Mouse (Mus musculus) hindbrain, postnatal 0 days (tissue): ENCODE measurements around the gene Apba2. TPM values are rescaled to one million over a fixed set of nuclear protein-coding genes. Genes with fewer than 3 reads are reported as not detected.
A peak's percentile ranks its signal among the peaks of the same experiment; 100 is the strongest.

Experiments
- ATAC-seq: fragments of 200-750 bp; cut with Nextera tagmentation; 2 replicates; pipeline ENCODE4 v1.8.0; 2017; ENCODE audit warnings: mild to moderate bottlenecking, moderate TSS enrichment, moderate library complexity
- DNase-seq: peaks from one replicate; pipeline ENCODE4 v3.0.0-alpha.2; 2015; ENCODE audit warnings: low spot score
- H3K27ac ChIP-seq: fragments of 300-500 bp; sonication (generic); 2 replicates; pipeline ENCODE4 v1.5.1; 2014; ENCODE audit warnings: mild to moderate bottlenecking
- H3K27me3 ChIP-seq: fragments of 300-500 bp; sonication (generic); 2 replicates; pipeline ENCODE4 v1.6.1; 2014; ENCODE audit warnings: low read length, mixed read lengths; ENCODE audit not compliant: insufficient read depth
- H3K36me3 ChIP-seq: fragments of 300-500 bp; sonication (generic); 2 replicates; pipeline ENCODE4 v1.6.1; 2014; ENCODE audit warnings: low read length, mixed read lengths; ENCODE audit not compliant: insufficient read depth
- H3K4me1 ChIP-seq: fragments of 300-500 bp; sonication (generic); 2 replicates; pipeline ENCODE4 v1.6.1; 2014; ENCODE audit warnings: antibody characterized with exemption, low read length, mixed read lengths; ENCODE audit not compliant: insufficient read depth
- H3K4me2 ChIP-seq: fragments of 300-500 bp; sonication (generic); 2 replicates; pipeline ENCODE4 v1.6.1; 2014; ENCODE audit warnings: low read depth, mild to moderate bottlenecking, low read length, moderate library complexity, mixed read lengths
- H3K4me3 ChIP-seq: fragments of 300-500 bp; sonication (generic); 2 replicates; pipeline ENCODE4 v1.5.1; 2014; ENCODE audit warnings: low read length
- H3K9ac ChIP-seq: fragments of 300-500 bp; sonication (generic); replicated peaks from 2 replicates; pipeline ENCODE4 v1.6.1; 2014; ENCODE audit warnings: mild to moderate bottlenecking, low read length, moderate library complexity, mixed read lengths
- H3K9me3 ChIP-seq: fragments of 300-500 bp; sonication (generic); 2 replicates; pipeline ENCODE4 v1.6.1; 2016; ENCODE audit warnings: low read length, mixed read lengths
- CTCF ChIP-seq: IDR thresholded peaks from 2 replicates; pipeline ENCODE4 v1.5.1; 2016; ENCODE audit warnings: antibody characterized with exemption, control low read depth, low read depth
- WGBS: fragments of 180-500 bp; shearing (Covaris S2); extraction: QIAGEN DNeasy Blood & Tissue Kit; methylation state at CpG from one replicate; pipeline ENCODE4 v1.1.7; 2014; 5-methylcytosine and 5-hydroxymethylcytosine counted together
- polyA plus RNA-seq: library from polyadenylated mRNA; unstranded; fragments of >200 nt; fragmentation: Nextera tagmentation; extraction: Ambion mirVana; gene quantifications from 2 replicates; pipeline ENCODE4 v1.2.1, GENCODE M21; 2015
- total RNA-seq: library from RNA; depleted of rRNA; stranded (reverse); fragments of >200 nt; gene quantifications from 2 replicates; pipeline ENCODE4 v1.2.3, GENCODE M21; 2014

The Apba2 gene
- total and polyA plus RNA-seq, 2 experiments from 2014 or later = 180 to 474 TPM

- ATAC-seq (no peak), DNase-seq (no peak)
- 70% methylated on average over 9 of the region's 9 CpGs for WGBS
- no peaks in the 10 kb centered on the region for H3K4me1 ChIP-seq
- no peak for TF ChIP-seq CTCF
- H3K27ac ChIP-seq = no peak overlapping the region
- H3K27me3 ChIP-seq = no peaks in the 10 kb centered on the region
- H3K4me3 ChIP-seq = no peak overlapping the region
- no peaks in the 10 kb centered on the region for H3K9me3 ChIP-seq
- no peaks in the 10 kb centered on the region for H3K36me3 ChIP-seq
- no peak overlapping the region for H3K4me2 ChIP-seq
- no peak overlapping the region for H3K9ac ChIP-seq
These were observed 95.1 kb downstream of the Apba2 start for GRCm38 (mm10) chr7:64596652-64597051.

DNA sequence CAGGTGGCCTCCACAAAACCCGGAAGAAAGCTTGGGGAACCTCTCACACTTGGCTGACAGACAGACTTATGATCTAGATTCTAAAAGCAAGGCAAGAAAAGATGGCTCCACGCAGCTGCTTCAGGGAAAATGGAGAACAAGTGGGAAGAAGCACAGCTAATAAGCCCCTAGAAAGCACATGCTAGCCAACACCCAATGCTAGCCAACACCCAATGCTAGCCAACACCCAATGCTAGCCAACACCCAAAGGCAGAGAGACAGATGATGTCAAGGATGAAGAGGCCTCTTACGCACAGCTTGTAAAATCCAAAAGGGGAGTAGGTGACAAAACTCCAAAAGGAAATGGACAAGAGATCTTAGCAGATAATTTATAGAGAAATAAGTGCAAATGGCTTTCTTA lies 108.4 kb downstream of the Apba2 start:
- Histone ChIP-seq H3K27ac (no peak overlapping the region), H3K9ac (no peak overlapping the region), H3K4me1 (no peaks in the 10 kb centered on the region), H3K36me3 (no peaks in the 10 kb centered on the region), H3K4me3 (no peak overlapping the region), H3K4me2 (no peak overlapping the region), H3K27me3 (no peaks in the 10 kb centered on the region), H3K9me3 (no peaks in the 10 kb centered on the region)
- no peak for TF ChIP-seq CTCF
- WGBS = 93% methylated on average over 3 of the region's 3 CpGs
- no peak for DNase-seq
- no peak for ATAC-seq

- 72% methylated on average over 4 of the region's 4 CpGs for WGBS
- H3K9me3 ChIP-seq = no peaks in the 10 kb centered on the region
- no peaks in the 10 kb centered on the region for H3K36me3 ChIP-seq
- no peak overlapping the region for H3K4me2 ChIP-seq
- ATAC-seq (no peak), DNase-seq (no peak)
- 0 out of 2 replicates have a peak, but pooled peaks have one; percentile 21 for TF ChIP-seq CTCF
- no peak overlapping the region for H3K4me3 ChIP-seq
- H3K27ac ChIP-seq = no peak overlapping the region
- no peak overlapping the region for H3K9ac ChIP-seq
- no peaks in the 10 kb centered on the region for H3K27me3 ChIP-seq
- H3K4me1 ChIP-seq = no peaks in the 10 kb centered on the region
These were observed 109.4 kb downstream of the Apba2 start for GRCm38 (mm10) chr7:64610875-64611274.

DNA sequence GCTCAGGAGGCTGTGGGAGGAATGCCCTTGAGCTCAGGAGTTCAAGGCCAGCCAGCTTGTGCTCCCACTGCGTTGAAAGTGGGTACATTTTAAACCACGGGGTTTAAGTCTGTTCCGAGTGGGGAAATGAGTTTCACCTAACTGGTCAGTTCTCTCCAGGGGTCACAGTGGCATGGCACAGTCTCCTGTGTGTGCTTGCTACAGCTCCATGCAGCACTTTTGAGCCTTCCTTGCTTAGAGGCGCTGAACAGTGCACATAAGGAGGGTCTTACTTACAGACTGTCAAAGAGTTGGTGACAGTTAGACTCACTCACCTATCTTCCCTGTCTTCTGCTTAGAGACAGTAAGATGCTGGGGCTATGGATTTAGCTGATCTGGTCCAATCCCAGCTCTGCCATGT lies 117.8 kb downstream of the Apba2 start:
- WGBS = 88% methylated on average over 4 of the region's 4 CpGs
- ATAC-seq (no peak), DNase-seq (no peak)
- Histone ChIP-seq H3K27ac (no peak overlapping the region), H3K4me1 (peaks cover 8% of the 10 kb centered on the region; the same call in 1 of the 2 replicates), H3K9ac (no peak overlapping the region), H3K36me3 (no peaks in the 10 kb centered on the region), H3K4me3 (no peak overlapping the region), H3K9me3 (no peaks in the 10 kb centered on the region), H3K27me3 (no peaks in the 10 kb centered on the region), H3K4me2 (no peak overlapping the region)
- TF ChIP-seq CTCF = no peak

GRCm38 (mm10) chr7:64626494-64626893 lies 125.0 kb downstream of the Apba2 start:
- 0 out of 2 replicates have a peak overlapping the region, but pooled peaks have one; percentile 15 for H3K27ac ChIP-seq
- no peak for ATAC-seq
- H3K4me1 ChIP-seq = peaks cover 29% of the 10 kb centered on the region

DNA sequence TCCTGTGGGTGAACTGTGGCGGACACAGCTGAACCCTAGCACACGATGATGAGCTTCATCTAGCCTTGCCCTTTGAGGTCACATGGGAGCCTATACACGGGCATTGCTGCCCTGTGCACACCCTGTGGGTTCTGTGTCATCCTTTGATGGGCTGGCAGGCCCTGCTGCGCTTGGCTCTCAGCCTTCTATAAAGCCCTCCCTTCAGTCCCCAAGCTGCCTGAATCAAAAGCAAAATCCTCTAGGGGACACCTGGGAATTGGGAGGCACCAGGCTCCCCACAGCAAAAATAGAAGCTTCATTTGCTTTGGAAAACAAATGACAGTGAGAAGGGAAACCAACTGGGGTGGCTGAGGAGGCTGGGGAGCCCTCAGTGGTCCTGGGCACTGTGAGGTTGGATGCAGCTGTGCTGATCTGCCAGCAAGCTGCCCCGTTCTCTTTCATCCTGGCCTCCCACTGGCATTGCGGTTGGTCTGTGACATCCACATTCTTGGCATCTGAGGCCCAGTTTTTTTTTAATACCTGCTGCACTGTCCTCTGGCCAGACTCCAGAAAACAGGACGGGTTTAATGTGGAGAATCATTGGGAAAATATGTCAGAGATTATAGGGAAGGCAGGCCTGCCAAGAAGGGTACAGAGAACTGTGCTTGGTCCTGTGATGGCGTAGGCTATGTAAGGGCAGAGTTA lies 126.6 kb downstream of the Apba2 start:
- Histone ChIP-seq H3K27me3 (no peaks in the 10 kb centered on the region), H3K27ac (no peak overlapping the region; the same call in 1 of the 2 replicates), H3K9ac (no peak overlapping the region), H3K36me3 (no peaks in the 10 kb centered on the region), H3K4me2 (no peak overlapping the region), H3K4me3 (no peak overlapping the region), H3K4me1 (peaks cover 38% of the 10 kb centered on the region), H3K9me3 (no peaks in the 10 kb centered on the region)
- DNase-seq (peak; percentile 66), ATAC-seq (0 out of 2 replicates have a peak, but pooled peaks have one; percentile 44)
- TF ChIP-seq CTCF = no peak
- 25% methylated on average over 8 of the region's 8 CpGs for WGBS

More at GRCm38 (mm10) chr7:64626494-64626893, 125.0 kb downstream of the Apba2 start:
- TF ChIP-seq CTCF = no peak
- H3K27me3 ChIP-seq = no peaks in the 10 kb centered on the region
- H3K36me3 ChIP-seq = no peaks in the 10 kb centered on the region
- no peaks in the 10 kb centered on the region for H3K9me3 ChIP-seq
- no peak overlapping the region for H3K4me2 ChIP-seq
- no peak overlapping the region for H3K4me3 ChIP-seq
- H3K9ac ChIP-seq = no peak overlapping the region
- DNase-seq = peak; percentile 44
- WGBS = 40% methylated on average over 8 of the region's 8 CpGs

- WGBS = 81% methylated on average over 6 of the region's 6 CpGs
- H3K4me3 ChIP-seq = no peak overlapping the region
- H3K4me1 ChIP-seq = peaks cover 38% of the 10 kb centered on the region
- DNase-seq (no peak), ATAC-seq (no peak)
- no peak overlapping the region for H3K9ac ChIP-seq
- H3K9me3 ChIP-seq = no peaks in the 10 kb centered on the region
- H3K36me3 ChIP-seq = no peaks in the 10 kb centered on the region
- H3K27ac ChIP-seq = no peak overlapping the region
- no peak overlapping the region for H3K4me2 ChIP-seq
- no peak for TF ChIP-seq CTCF
- H3K27me3 ChIP-seq = no peaks in the 10 kb centered on the region
These were observed 129.2 kb downstream of the Apba2 start for GRCm38 (mm10) chr7:64630697-64631096.
